Mouse (Mus musculus): ENCODE measurements around the gene Col5a3.

DNA sequence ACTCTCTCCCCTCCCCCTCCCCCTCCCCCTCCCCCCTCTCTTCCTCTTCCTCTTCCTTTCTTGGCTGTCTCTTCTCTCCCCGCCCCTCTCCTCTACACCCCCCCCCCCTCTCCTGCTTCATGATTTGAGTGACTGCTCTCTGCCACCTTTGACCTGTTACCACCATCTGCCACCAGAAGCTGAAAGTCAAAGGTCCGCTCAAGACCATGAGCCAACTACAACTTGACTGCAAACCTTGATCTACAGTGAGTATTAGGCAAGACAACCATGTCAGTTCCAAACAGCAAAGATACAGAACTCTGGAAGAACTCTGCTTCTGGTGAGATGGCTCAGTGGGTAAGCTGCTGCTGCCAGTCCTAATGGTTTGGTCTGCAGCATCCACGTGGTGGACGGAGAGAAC, 25.2 kb downstream of the Col5a3 start:
- TF ChIP-seq FLI1 (IDR thresholded peaks at IDR 0.05; ENCODE audit: low read length) (no peak), GATA1 (IDR thresholded peaks at IDR 0.05; ENCODE audit: borderline replicate concordance, low read length) (no peak)
